Mouse (Mus musculus): ENCODE results near the gene Cramp1l. TPM values are rescaled to one million over a fixed set of nuclear protein-coding genes. Genes with fewer than 3 reads are reported as not detected.
"Not testable (repeated sequence)": the region's sequence is repeated elsewhere in the genome, so short reads cannot be mapped to it uniquely, and the experiment has no call there.

Gene Cramp1l
- total RNA-seq, 2 experiments from 2014 or later, result 15.1 to 16.3 TPM

GRCm38 (mm10) chr17:24959371-24959770 is 56.2 kb downstream of the Cramp1l start:
- no peak for DNase-seq

- DNase-seq, result no peak
These were observed 62.3 kb downstream of the Cramp1l start for GRCm38 (mm10) chr17:24953291-24953690.

- DNase-seq, result no peak
These were observed 64.9 kb downstream of the Cramp1l start for GRCm38 (mm10) chr17:24950671-24951070.

- DNase-seq, result no peak
These were observed 67.4 kb downstream of the Cramp1l start for GRCm38 (mm10) chr17:24948204-24948603.

- not testable (repeated sequence) for DNase-seq
These were observed 72.0 kb downstream of the Cramp1l start for GRCm38 (mm10) chr17:24943589-24943988.

- no peak for DNase-seq
These were observed 72.6 kb downstream of the Cramp1l start for GRCm38 (mm10) chr17:24943036-24943435.

- DNase-seq, result peak; percentile 61
These were observed 73.1 kb downstream of the Cramp1l start for GRCm38 (mm10) chr17:24942453-24942852.

- DNase-seq, result no peak
These were observed 78.3 kb downstream of the Cramp1l start for GRCm38 (mm10) chr17:24937266-24937665.

- DNase-seq, result peak; percentile 97
These were observed 79.0 kb downstream of the Cramp1l start, which contains the start of gene Mapk8ip3 for GRCm38 (mm10) chr17:24936259-24937237. Mapk8ip3 (minus strand) TSS chr17:24936977.

GRCm38 (mm10) chr17:24935666-24936065 is 79.9 kb downstream of the Cramp1l start:
- DNase-seq, result no peak

GRCm38 (mm10) chr17:24934926-24935325 is 80.7 kb downstream of the Cramp1l start:
- DNase-seq, result no peak

- no peak for DNase-seq
These were observed 82.4 kb downstream of the Cramp1l start for GRCm38 (mm10) chr17:24933163-24933562.

- DNase-seq, result no peak
These were observed 83.2 kb downstream of the Cramp1l start for GRCm38 (mm10) chr17:24932431-24932830.

- no peak for DNase-seq
These were observed 86.1 kb downstream of the Cramp1l start for GRCm38 (mm10) chr17:24929506-24929905.

- DNase-seq, result no peak
These were observed 92.3 kb downstream of the Cramp1l start for GRCm38 (mm10) chr17:24923246-24923645.

GRCm38 (mm10) chr17:24913984-24914383 is 101.6 kb downstream of the Cramp1l start:
- no peak for DNase-seq

Other genes starting within 250 kb of the Cramp1l start
- gene Meiob, start 211.5 kb downstream of the Cramp1l start, total RNA-seq (2021), result under 1 TPM in 1 of 2 experiments, not detected in 1; 0.16 TPM
- 10 to 100 TPM; 77.6 to 82.3 TPM for gene Hagh, start 175.6 kb downstream of the Cramp1l start, total RNA-seq (2021)
- 10 to 100 TPM; 50.3 to 53.0 TPM for gene Fahd1, start 165.4 kb downstream of the Cramp1l start, total RNA-seq (2021)
- 1 to 10 TPM; 2.9 to 3.5 TPM for gene Igfals, start 149.8 kb downstream of the Cramp1l start, total RNA-seq (2021)
- gene Nubp2, start 129.4 kb downstream of the Cramp1l start, total RNA-seq (2021), result 10 to 100 TPM; 25.6 to 27.0 TPM
- 10 to 100 TPM; 34.8 to 38.6 TPM for gene Spsb3, start 129.1 kb downstream of the Cramp1l start, total RNA-seq (2021)
- 10 to 100 TPM; 24.8 to 27.1 TPM for gene Eme2, start 120.7 kb downstream of the Cramp1l start, total RNA-seq (2021)
- gene Mrps34, start 120.7 kb downstream of the Cramp1l start, total RNA-seq (2021), result 10 to 100 TPM; 93.6 to 97.0 TPM
- gene Nme3, start 119.3 kb downstream of the Cramp1l start, total RNA-seq (2021), result 10 to 100 TPM; 33.6 to 42.8 TPM
- 10 to 100 TPM; 66.5 to 68.5 TPM for gene Mapk8ip3, start 78.8 kb downstream of the Cramp1l start, total RNA-seq (2021)
- 10 to 100 TPM; 43.6 to 49.9 TPM for gene Jpt2, start 55.1 kb downstream of the Cramp1l start, total RNA-seq (2021)
- gene Ift140, start 297 bp upstream of the Cramp1l start, total RNA-seq (2021), result 1 to 10 TPM; 7.0 to 7.3 TPM
- gene Tmem204, start 67.8 kb upstream of the Cramp1l start, total RNA-seq (2021), result 10 to 100 TPM; 25.2 to 27.4 TPM
- gene Telo2, start 100.2 kb upstream of the Cramp1l start, total RNA-seq (2021), result 10 to 100 TPM; 16.4 to 17.5 TPM
- gene Ptx4, start 105.0 kb upstream of the Cramp1l start, total RNA-seq (2021), result 1 to 10 TPM; 1.4 TPM
- 10 to 100 TPM; 25.2 to 25.6 TPM for gene Clcn7, start 117.6 kb upstream of the Cramp1l start, total RNA-seq (2021)
- gene Ccdc154, start 146.7 kb upstream of the Cramp1l start, total RNA-seq (2021), result not detected
- gene Gm38655, start 159.7 kb upstream of the Cramp1l start, total RNA-seq (2021), result not detected
- 10 to 100 TPM; 14.4 to 17.5 TPM for gene BC003965, start 168.8 kb upstream of the Cramp1l start, total RNA-seq (2021)
- 10 to 100 TPM in 1 of 2 experiments, 1 to 10 TPM in 1; 8.5 to 10.4 TPM for gene Unkl, start 172.6 kb upstream of the Cramp1l start, total RNA-seq (2021)
- gene Gnptg, start 224.3 kb upstream of the Cramp1l start, total RNA-seq (2021), result 10 to 100 TPM; 11.2 to 14.9 TPM
- gene Tsr3, start 224.4 kb upstream of the Cramp1l start, total RNA-seq (2021), result 10 to 100 TPM; 12.7 to 14.0 TPM
- gene Baiap3, start 240.6 kb upstream of the Cramp1l start, total RNA-seq (2021), result under 1 TPM; 0.14 to 0.31 TPM

All from heart, postnatal 4 days (tissue).